Mouse (Mus musculus) myocyte (in vitro differentiated cells): ENCODE measurements at regions not wholly inside any gene's neighbourhood (a gene's known extent, or its start where the extent isn't known, plus 50 kb on each side); places are given as distances from the start of the nearest gene placed in this dataset.

Experiments used
- H3K27me3 ChIP-seq: one replicate; pipeline ENCODE4 v1.6.1; 2011; ENCODE audit not compliant: control insufficient read depth, insufficient read depth, insufficient read length
- H3K36me3 ChIP-seq: one replicate; pipeline ENCODE4 v1.6.1; 2011; ENCODE audit not compliant: control insufficient read depth, insufficient read depth
- H3K4me2 ChIP-seq: one replicate; pipeline ENCODE4 v1.6.1; 2011; ENCODE audit warnings: low read depth, control low read depth
- H3K4me3 ChIP-seq: one replicate; pipeline ENCODE4 v1.5.1; 2011; ENCODE audit warnings: mild to moderate bottlenecking, control low read depth, moderate library complexity
- H3K79me2 ChIP-seq: one replicate; pipeline ENCODE4 v1.6.1; 2011; ENCODE audit not compliant: control insufficient read depth, insufficient read depth
- H3ac ChIP-seq: one replicate; pipeline ENCODE4 v1.6.1; 2011; ENCODE audit not compliant: control insufficient read depth, insufficient read length
- CEBPB ChIP-seq: IDR thresholded peaks from 2 replicates; pipeline ENCODE4 v1.6.1; 2011; ENCODE audit warnings: mild to moderate bottlenecking, moderate library complexity; ENCODE audit not compliant: poor library complexity, insufficient read depth, severe bottlenecking
- E2F4 ChIP-seq: IDR thresholded peaks from one replicate; pipeline ENCODE4 v1.6.1; 2011; ENCODE audit warnings: mild to moderate bottlenecking, control low read depth, moderate library complexity; ENCODE audit not compliant: insufficient read depth
- MAX ChIP-seq: IDR thresholded peaks from one replicate; pipeline ENCODE4 v1.6.1; 2011; ENCODE audit warnings: low read depth, mild to moderate bottlenecking, control low read depth
- MYOD1 ChIP-seq, 3 experiments: IDR thresholded peaks; one replicate each; pipeline ENCODE4 v1.6.1; 2011; ENCODE audit warnings: control low read depth in 2 of 3, low read depth in 2 of 3, mild to moderate bottlenecking in 2 of 3, moderate library complexity in 1 of 3; ENCODE audit not compliant: insufficient read length in 2 of 3, control insufficient read depth in 1 of 3
- MYOG ChIP-seq, 3 experiments: IDR thresholded peaks; one replicate each; pipeline ENCODE4 v1.6.1; 2011; ENCODE audit warnings: control low read depth in 2 of 3, low read depth in 2 of 3, mild to moderate bottlenecking in 2 of 3; ENCODE audit not compliant: insufficient read length in 2 of 3, control insufficient read depth in 1 of 3, insufficient read depth in 1 of 3
- POLR2A ChIP-seq: IDR thresholded peaks from one replicate; pipeline ENCODE4 v1.6.1; 2011; ENCODE audit warnings: low read depth, mild to moderate bottlenecking, control low read depth, moderate library complexity; ENCODE audit not compliant: insufficient read length
- POLR2AphosphoS2 ChIP-seq: IDR thresholded peaks from one replicate; pipeline ENCODE4 v1.6.1; 2011; ENCODE audit warnings: low read depth, control low read depth; ENCODE audit not compliant: insufficient read length
- REST ChIP-seq: IDR thresholded peaks from one replicate; pipeline ENCODE4 v1.6.1; 2011; ENCODE audit warnings: mild to moderate bottlenecking, control low read depth, moderate library complexity; ENCODE audit not compliant: insufficient read depth, insufficient read length
- SRF ChIP-seq: IDR thresholded peaks from one replicate; pipeline ENCODE4 v1.6.1; 2011; ENCODE audit warnings: low read depth; ENCODE audit not compliant: control insufficient read depth, insufficient read length
- TCF12 ChIP-seq: IDR thresholded peaks from one replicate; pipeline ENCODE4 v1.6.1; 2011; ENCODE audit warnings: mild to moderate bottlenecking, control low read depth; ENCODE audit not compliant: poor library complexity, insufficient read depth, severe bottlenecking
- TCF3 ChIP-seq: IDR thresholded peaks from one replicate; pipeline ENCODE4 v1.6.1; 2011; ENCODE audit warnings: low read depth, control low read depth; ENCODE audit not compliant: insufficient read length
- USF1 ChIP-seq: IDR thresholded peaks from one replicate; pipeline ENCODE4 v1.6.1; 2011; ENCODE audit warnings: low read depth, mild to moderate bottlenecking, control low read depth, moderate library complexity

DNA sequence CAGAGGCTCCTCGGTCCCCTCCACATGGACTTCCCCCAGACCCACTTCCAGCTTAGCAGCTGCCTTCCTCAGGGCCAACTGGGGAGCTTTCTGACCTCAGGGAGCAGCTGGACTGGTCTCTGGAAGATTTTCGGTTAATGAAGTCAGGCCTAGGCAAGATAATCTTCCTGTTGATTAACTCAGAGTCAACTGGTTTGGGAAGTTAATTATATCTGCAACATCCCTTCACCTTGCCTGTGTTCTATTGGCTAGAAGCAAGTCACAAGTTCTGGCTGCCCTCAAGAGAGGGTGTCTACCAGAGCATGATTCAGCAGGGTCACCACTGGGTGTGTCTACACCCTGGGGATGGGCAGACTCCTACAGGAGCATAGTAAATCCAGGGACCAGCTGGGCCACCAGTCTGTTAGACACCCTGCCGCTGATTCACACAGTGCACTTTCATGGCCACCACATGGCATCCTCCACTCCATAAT is 53.9 kb upstream of the Maml3 start:
- no peak overlapping the region for H3ac ChIP-seq
- H3K79me2 ChIP-seq, result no peaks in the 10 kb centered on the region
- no peak overlapping the region for H3K4me3 ChIP-seq
- H3K27me3 ChIP-seq, result no peaks in the 10 kb centered on the region
- TF ChIP-seq MAX, result no peak
- TF ChIP-seq TCF3, result peak; percentile 54
- peak; percentile 81 for TF ChIP-seq TCF12
- peak; percentile 68 for TF ChIP-seq USF1
- TF ChIP-seq POLR2A, result peak; percentile 55
- no peak for TF ChIP-seq CEBPB
- peak; percentile 57 to 91 (median 87) for TF ChIP-seq MYOG (IDR thresholded peaks at IDR 0.05; ENCODE audit: control insufficient read depth in 1 of 3, insufficient read depth in 1 of 3, insufficient read length in 2 of 3, low read depth in 2 of 3)
- no peak for TF ChIP-seq SRF
- TF ChIP-seq POLR2AphosphoS2, result no peak
- no peak for TF ChIP-seq REST
- no peak for TF ChIP-seq E2F4
- peak; percentile 71 to 89 (median 82) for TF ChIP-seq MYOD1 (IDR thresholded peaks at IDR 0.05; ENCODE audit: control insufficient read depth in 1 of 3, insufficient read length in 2 of 3, low read depth in 2 of 3)
- no peaks in the 10 kb centered on the region for H3K36me3 ChIP-seq
- H3K4me2 ChIP-seq, result peak overlapping the region; percentile 67

DNA sequence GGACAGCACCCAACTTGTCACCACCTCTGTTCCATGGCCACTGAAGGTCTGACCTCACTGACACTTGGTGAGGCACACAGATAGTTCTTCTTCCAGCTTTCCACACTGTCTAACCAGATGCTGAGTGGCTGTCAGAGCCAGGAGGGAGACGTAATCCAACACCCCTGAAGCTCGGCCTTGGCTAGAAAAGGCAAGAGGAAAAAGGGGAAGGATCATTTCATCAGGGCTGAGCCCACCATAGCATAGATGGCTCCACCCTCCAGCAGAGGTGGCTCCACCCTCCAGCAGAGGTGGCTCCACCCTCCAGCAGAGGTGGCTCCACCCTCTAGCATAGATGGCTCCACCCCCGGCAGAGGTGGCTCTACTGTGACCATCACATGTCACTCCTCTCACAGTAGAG is 56.8 kb upstream of the Maml3 start:
- no peaks in the 10 kb centered on the region for H3K79me2 ChIP-seq
- no peak overlapping the region for H3ac ChIP-seq
- TF ChIP-seq E2F4 (no peak), MYOG (IDR thresholded peaks at IDR 0.05; ENCODE audit: control insufficient read depth in 1 of 3, insufficient read depth in 1 of 3, insufficient read length in 2 of 3, low read depth in 2 of 3) (no peak), MAX (no peak), USF1 (no peak), REST (no peak), SRF (no peak), MYOD1 (IDR thresholded peaks at IDR 0.05; ENCODE audit: control insufficient read depth in 1 of 3, insufficient read length in 2 of 3, low read depth in 2 of 3) (no peak), POLR2A (no peak), POLR2AphosphoS2 (no peak), CEBPB (no peak), TCF12 (no peak), TCF3 (no peak)
- no peak overlapping the region for H3K4me3 ChIP-seq
- no peaks in the 10 kb centered on the region for H3K36me3 ChIP-seq
- H3K27me3 ChIP-seq, result no peaks in the 10 kb centered on the region
- H3K4me2 ChIP-seq, result no peak overlapping the region

GRCm38 (mm10) chr3:52163990-52164389 is 59.1 kb upstream of the Maml3 start:
- Histone ChIP-seq H3ac (no peak overlapping the region), H3K79me2 (no peaks in the 10 kb centered on the region), H3K36me3 (no peaks in the 10 kb centered on the region), H3K4me3 (no peak overlapping the region), H3K27me3 (no peaks in the 10 kb centered on the region), H3K4me2 (no peak overlapping the region)
- TF ChIP-seq MAX (no peak), USF1 (no peak), TCF12 (no peak), MYOD1 (IDR thresholded peaks at IDR 0.05; ENCODE audit: control insufficient read depth in 1 of 3, insufficient read length in 2 of 3, low read depth in 2 of 3) (no peak), E2F4 (no peak), POLR2AphosphoS2 (no peak), MYOG (IDR thresholded peaks at IDR 0.05; ENCODE audit: control insufficient read depth in 1 of 3, insufficient read depth in 1 of 3, insufficient read length in 2 of 3, low read depth in 2 of 3) (no peak), SRF (no peak), TCF3 (no peak), CEBPB (no peak), POLR2A (no peak), REST (no peak)

DNA sequence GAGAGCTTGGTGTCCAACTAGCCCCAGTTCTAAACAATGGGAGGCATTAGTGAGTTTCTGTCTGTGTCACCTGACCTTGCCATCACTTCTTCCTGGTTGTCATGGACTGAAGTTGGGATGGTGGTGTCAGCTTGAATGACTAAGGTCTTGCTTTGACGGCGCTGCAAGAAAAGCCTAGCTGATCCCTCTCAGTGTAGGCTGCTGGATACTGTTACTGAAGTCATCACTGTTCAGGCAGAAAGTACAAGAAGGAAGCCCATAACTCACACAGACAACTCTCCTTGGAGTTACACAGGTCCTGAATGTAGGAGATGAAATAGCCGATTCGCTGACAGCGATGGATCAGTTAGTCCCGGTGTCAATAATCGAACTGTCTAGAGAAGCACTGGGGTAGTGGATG is 62.5 kb upstream of the Maml3 start:
- no peak overlapping the region for H3K4me3 ChIP-seq
- no peak overlapping the region for H3K4me2 ChIP-seq
- no peak for TF ChIP-seq REST
- no peak for TF ChIP-seq SRF
- no peak for TF ChIP-seq USF1
- no peak for TF ChIP-seq MAX
- no peak for TF ChIP-seq E2F4
- no peak for TF ChIP-seq TCF12
- no peak for TF ChIP-seq CEBPB
- TF ChIP-seq POLR2AphosphoS2, result no peak
- TF ChIP-seq TCF3, result no peak
- no peak for TF ChIP-seq POLR2A
- no peak for TF ChIP-seq MYOD1 (IDR thresholded peaks at IDR 0.05; ENCODE audit: control insufficient read depth in 1 of 3, insufficient read length in 2 of 3, low read depth in 2 of 3)
- TF ChIP-seq MYOG (IDR thresholded peaks at IDR 0.05; ENCODE audit: control insufficient read depth in 1 of 3, insufficient read depth in 1 of 3, insufficient read length in 2 of 3, low read depth in 2 of 3), result no peak
- H3K27me3 ChIP-seq, result no peaks in the 10 kb centered on the region
- no peaks in the 10 kb centered on the region for H3K36me3 ChIP-seq
- no peaks in the 10 kb centered on the region for H3K79me2 ChIP-seq
- no peak overlapping the region for H3ac ChIP-seq
